Mouse (Mus musculus) liver, postnatal 0 days (tissue): ENCODE measurements around the gene Spsb4. TPM values are rescaled to one million over a fixed set of nuclear protein-coding genes. Genes with fewer than 3 reads are reported as not detected.

ENCODE experiments used
- ATAC-seq: fragments of 200-750 bp; cut with Nextera tagmentation; 2 replicates; pipeline ENCODE4 v1.8.0; 2017; ENCODE audit warnings: mild to moderate bottlenecking, moderate library complexity
- DNase-seq: peaks from one replicate; pipeline ENCODE4 v3.0.0-alpha.2; 2016
- H3K27ac ChIP-seq: fragments of 300-500 bp; sonication (generic); 2 replicates; pipeline ENCODE4 v1.5.1; 2014; ENCODE audit warnings: antibody characterized with exemption, moderate library complexity, mild to moderate bottlenecking, low read depth
- H3K27me3 ChIP-seq: fragments of 300-500 bp; sonication (generic); 2 replicates; pipeline ENCODE4 v1.6.1; 2014; ENCODE audit warnings: low read length, control low read depth, mixed read lengths; ENCODE audit not compliant: insufficient read depth
- H3K36me3 ChIP-seq: fragments of 300-500 bp; sonication (generic); replicated peaks from 2 replicates; pipeline ENCODE4 v1.6.1; 2014; ENCODE audit warnings: mild to moderate bottlenecking, control low read depth, low read length, moderate library complexity, mixed read lengths; ENCODE audit not compliant: insufficient read depth
- H3K4me1 ChIP-seq: fragments of 300-500 bp; sonication (generic); 2 replicates; pipeline ENCODE4 v1.6.1; 2014; ENCODE audit warnings: antibody characterized with exemption, mild to moderate bottlenecking, control low read depth; ENCODE audit not compliant: insufficient read depth
- H3K4me2 ChIP-seq: fragments of 300-500 bp; sonication (generic); 2 replicates; pipeline ENCODE4 v1.6.1; 2014; ENCODE audit warnings: low read depth, mild to moderate bottlenecking, low read length, moderate library complexity, mixed read lengths
- H3K4me3 ChIP-seq: fragments of 300-500 bp; sonication (generic); 2 replicates; pipeline ENCODE4 v1.5.1; 2014; ENCODE audit warnings: low read depth, low read length
- H3K9ac ChIP-seq: fragments of 300-500 bp; sonication (generic); replicated peaks from 2 replicates; pipeline ENCODE4 v1.6.1; 2014; ENCODE audit warnings: mild to moderate bottlenecking, moderate library complexity
- H3K9me3 ChIP-seq: fragments of 300-500 bp; sonication (generic); 2 replicates; pipeline ENCODE4 v1.6.1; 2016; ENCODE audit warnings: mild to moderate bottlenecking, control low read depth, low read length, mixed read lengths
- CTCF ChIP-seq: sonication (generic); IDR thresholded peaks from 2 replicates; pipeline ENCODE4 v1.5.1; 2016; ENCODE audit warnings: antibody characterized with exemption, low read depth
- EP300 ChIP-seq: IDR thresholded peaks from 2 replicates; pipeline ENCODE4 v1.6.1; 2016; ENCODE audit warnings: antibody characterized with exemption, low read depth, mild to moderate bottlenecking
- WGBS: fragments of 180-500 bp; shearing (Covaris S2); extraction: QIAGEN DNeasy Blood & Tissue Kit; methylation state at CpG from one replicate; pipeline ENCODE4 v1.1.7; 2014; ENCODE audit not compliant: insufficient replicate concordance; 5-methylcytosine and 5-hydroxymethylcytosine counted together
- polyA plus RNA-seq: library from polyadenylated mRNA; unstranded; fragments of >200 nt; fragmentation: Nextera tagmentation; extraction: Ambion mirVana; gene quantifications from 2 replicates; pipeline ENCODE4 v1.2.1, GENCODE M21; 2015

Gene Spsb4
- polyA plus RNA-seq, 1 experiment from 2014 or later: 0.99 TPM

DNA sequence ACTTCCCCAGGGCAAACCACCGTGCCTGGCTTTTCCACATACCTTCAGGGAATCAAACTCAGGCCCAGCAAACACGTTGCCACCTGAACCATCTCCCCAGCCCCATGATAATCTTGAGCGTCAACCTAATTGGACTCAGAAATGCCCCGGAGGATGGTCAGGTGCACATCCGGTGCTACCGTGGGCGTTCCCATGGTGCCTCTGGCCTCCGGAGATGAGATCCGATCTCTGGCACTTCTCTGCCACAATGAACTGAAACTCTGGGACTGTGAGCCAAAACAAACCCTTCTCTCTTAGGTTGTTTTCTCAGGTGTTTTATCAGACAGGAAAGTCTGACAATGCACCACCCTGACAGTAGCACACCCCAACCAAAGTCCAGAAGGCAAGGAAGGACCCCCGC is 17.2 kb downstream of the Spsb4 start:
- no peak for ATAC-seq
- Histone ChIP-seq H3K9ac (no peak overlapping the region), H3K36me3 (no peaks in the 10 kb centered on the region), H3K4me2 (no peak overlapping the region), H3K27ac (no peak overlapping the region), H3K4me1 (no peaks in the 10 kb centered on the region), H3K4me3 (no peak overlapping the region), H3K9me3 (no peaks in the 10 kb centered on the region), H3K27me3 (no peaks in the 10 kb centered on the region)
- no peak for TF ChIP-seq EP300
- TF ChIP-seq CTCF: no peak
- DNase-seq: no peak
- WGBS: 84% methylated on average over 10 of the region's 10 CpGs

DNA sequence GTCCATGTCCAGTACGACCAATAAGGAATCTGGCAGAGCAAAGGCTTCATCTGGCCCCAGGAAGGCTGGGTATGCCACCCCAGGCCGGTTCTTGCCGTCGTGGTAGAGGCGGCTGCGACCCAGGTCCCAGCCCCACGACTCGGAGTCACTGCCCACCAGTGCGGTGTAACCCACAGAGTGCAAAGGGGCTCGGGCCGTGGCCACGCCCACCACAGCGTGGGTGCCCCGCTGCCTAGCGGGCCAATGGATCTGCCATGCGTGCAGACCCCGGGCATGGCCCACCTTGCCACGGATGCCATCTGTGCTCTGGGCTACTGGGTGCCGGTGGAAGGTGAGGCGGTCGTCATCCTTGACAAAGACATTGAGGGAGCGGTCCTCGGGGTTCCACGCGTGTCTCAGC is 22.9 kb downstream of the Spsb4 start:
- Histone ChIP-seq H3K4me1 (no peaks in the 10 kb centered on the region), H3K9ac (no peak overlapping the region), H3K4me3 (no peak overlapping the region), H3K27ac (no peak overlapping the region), H3K36me3 (no peaks in the 10 kb centered on the region), H3K9me3 (no peaks in the 10 kb centered on the region), H3K27me3 (no peaks in the 10 kb centered on the region), H3K4me2 (no peak overlapping the region)
- 84% methylated on average over 25 of the region's 25 CpGs for WGBS
- no peak for DNase-seq
- no peak for ATAC-seq
- no peak for TF ChIP-seq EP300
- no peak for TF ChIP-seq CTCF

DNA sequence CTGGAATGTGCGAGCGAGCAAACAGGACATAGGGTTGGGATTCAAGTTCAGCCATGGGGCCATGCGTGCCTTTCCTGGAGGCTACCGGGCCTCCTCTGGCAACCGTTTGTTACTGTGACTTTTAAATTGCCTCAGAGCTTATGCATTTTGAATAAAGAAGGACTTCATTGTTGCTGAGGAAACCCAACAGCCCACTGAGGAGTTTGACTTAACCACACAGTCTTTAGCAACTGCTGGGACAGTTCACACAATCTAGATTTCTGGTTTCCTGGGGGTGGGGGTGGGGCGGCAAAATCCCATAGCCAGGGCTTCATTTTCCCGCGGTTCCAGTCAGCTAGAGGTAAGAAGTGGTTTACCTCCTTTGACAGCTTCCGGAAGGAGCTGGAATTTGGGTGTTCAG is 23.9 kb downstream of the Spsb4 start:
- 69% methylated on average over 9 of the region's 9 CpGs for WGBS
- Histone ChIP-seq H3K4me1 (no peaks in the 10 kb centered on the region), H3K4me2 (no peak overlapping the region), H3K27me3 (no peaks in the 10 kb centered on the region), H3K4me3 (no peak overlapping the region), H3K36me3 (no peaks in the 10 kb centered on the region), H3K9ac (no peak overlapping the region), H3K9me3 (no peaks in the 10 kb centered on the region), H3K27ac (no peak overlapping the region)
- no peak for TF ChIP-seq CTCF
- no peak for DNase-seq
- ATAC-seq: no peak

DNA sequence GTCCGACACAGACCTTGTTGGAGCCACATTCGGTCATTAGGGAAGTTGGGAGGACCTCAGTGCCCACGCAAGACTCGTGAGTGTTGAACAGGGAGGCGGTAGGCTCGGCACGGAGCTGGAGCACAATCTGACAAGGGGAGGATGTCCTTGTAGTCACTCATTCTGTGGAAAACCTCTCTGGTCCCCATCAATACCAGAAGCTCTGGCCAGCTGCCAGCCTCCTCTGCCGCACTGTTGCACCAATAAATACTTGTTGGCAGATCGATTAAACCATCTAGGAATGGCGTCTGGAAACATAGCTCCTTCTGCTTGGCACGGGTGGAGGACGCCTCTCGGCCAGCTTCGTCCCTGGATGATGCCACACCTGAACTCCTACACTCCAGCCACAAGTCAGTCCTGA is 27.5 kb downstream of the Spsb4 start:
- Histone ChIP-seq H3K36me3 (no peaks in the 10 kb centered on the region), H3K9ac (no peak overlapping the region), H3K4me3 (no peak overlapping the region), H3K4me2 (no peak overlapping the region), H3K27ac (no peak overlapping the region), H3K9me3 (no peaks in the 10 kb centered on the region), H3K27me3 (no peaks in the 10 kb centered on the region), H3K4me1 (no peaks in the 10 kb centered on the region)
- no peak for ATAC-seq
- DNase-seq: no peak
- TF ChIP-seq EP300 (no peak), CTCF (no peak)
- 77% methylated on average over 14 of the region's 14 CpGs for WGBS

DNA sequence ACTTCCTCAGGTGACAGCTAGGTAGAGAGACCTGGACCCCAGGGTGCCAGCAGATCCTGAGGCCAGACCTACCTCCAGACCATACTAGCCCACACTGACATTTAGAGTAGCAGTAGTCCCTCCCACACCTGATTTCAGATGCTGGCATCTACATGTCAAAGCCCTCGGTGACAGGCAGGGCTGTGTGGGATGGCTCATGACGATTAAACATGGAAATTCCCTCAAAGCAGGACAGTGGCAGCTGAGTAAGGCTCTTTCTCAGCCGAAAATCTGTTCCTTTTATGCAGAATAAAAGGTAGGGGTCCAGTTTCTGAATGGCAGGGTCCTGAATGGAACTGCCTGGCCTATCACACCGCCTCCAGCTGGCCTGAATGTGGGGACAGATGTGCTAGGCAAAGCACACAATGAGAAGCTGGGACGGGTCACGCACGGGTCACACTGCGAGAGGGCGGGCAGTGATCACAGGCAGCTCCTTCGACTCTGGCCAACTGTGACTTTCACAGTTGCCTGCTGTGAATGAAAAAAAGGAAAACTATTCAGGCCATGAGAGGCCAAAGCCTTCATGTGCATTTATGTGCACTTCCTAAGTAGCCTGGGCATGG is 29.2 kb downstream of the Spsb4 start:
- TF ChIP-seq CTCF (no peak), EP300 (no peak)
- WGBS: 59% methylated on average over 10 of the region's 10 CpGs

DNA sequence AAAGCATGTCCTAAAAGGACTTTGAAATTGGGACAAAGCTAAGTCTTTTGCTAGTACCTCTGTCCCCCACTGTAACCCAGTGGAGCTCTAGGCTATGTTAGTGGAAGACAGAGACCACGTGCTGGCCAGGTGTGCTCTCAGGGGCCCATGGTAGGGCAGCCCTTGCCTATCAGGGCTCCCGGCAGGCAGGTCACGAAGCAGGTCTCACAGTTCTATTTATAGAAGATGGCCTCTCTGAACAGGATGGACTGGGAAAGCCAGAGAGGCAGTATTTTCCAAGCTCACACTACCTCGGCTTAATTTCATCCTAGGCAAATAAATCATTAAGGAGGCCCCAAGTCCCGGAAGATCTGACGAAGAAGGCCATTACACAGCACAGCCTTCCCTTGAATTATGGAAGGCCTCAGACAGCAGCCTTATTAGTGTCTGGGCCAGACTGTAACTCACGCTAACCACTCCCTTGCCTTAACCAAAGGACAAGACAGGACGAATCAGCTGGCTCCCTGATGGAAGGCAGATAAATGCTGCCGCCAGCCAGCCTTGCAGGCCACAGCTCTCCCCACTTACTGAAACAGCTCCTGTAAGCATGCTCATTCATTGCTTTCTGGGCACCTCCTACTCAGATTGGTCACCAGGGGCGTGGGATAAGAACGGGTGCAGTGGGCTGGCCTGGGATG is 31.7 kb downstream of the Spsb4 start:
- no peaks in the 10 kb centered on the region for H3K9me3 ChIP-seq
- H3K4me3 ChIP-seq: no peak overlapping the region
- peaks cover 3% of the 10 kb centered on the region; the same call in 1 of the 2 replicates for H3K4me1 ChIP-seq
- TF ChIP-seq EP300: no peak
- TF ChIP-seq CTCF: no peak
- no peaks in the 10 kb centered on the region for H3K27me3 ChIP-seq
- H3K9ac ChIP-seq: no peak overlapping the region
- ATAC-seq: 0 out of 2 replicates have a peak, but pooled peaks have one; percentile 35
- DNase-seq: no peak
- WGBS: 52% methylated on average over 11 of the region's 11 CpGs
- H3K4me2 ChIP-seq: no peak overlapping the region
- H3K36me3 ChIP-seq: no peaks in the 10 kb centered on the region
- no peak overlapping the region for H3K27ac ChIP-seq

More for the DNA sequence above, 29.2 kb downstream of the Spsb4 start:
- Histone ChIP-seq H3K4me1 (no peaks in the 10 kb centered on the region), H3K9ac (no peak overlapping the region), H3K36me3 (no peaks in the 10 kb centered on the region), H3K4me3 (no peak overlapping the region), H3K27me3 (no peaks in the 10 kb centered on the region), H3K9me3 (no peaks in the 10 kb centered on the region), H3K4me2 (no peak overlapping the region), H3K27ac (no peak overlapping the region)
- DNase-seq (no peak), ATAC-seq (no peak)
